Mouse (Mus musculus): ENCODE results near the gene Pou6f1. TPM values are rescaled to one million over a fixed set of nuclear protein-coding genes. Genes with fewer than 3 reads are reported as not detected.

Gene Pou6f1
- polyA plus RNA-seq, 1 experiment from 2014 or later, result 28.9 TPM

- H3K4me1 ChIP-seq, result no peaks in the 10 kb centered on the region
- H3K9me3 ChIP-seq (replicated peaks), result no peaks in the 10 kb centered on the region
- H3K27me3 ChIP-seq, result no peaks in the 10 kb centered on the region
- H3K4me2 ChIP-seq (replicated peaks), result no peak overlapping the region
- H3K27ac ChIP-seq, result no peak overlapping the region
- no peak for ATAC-seq (ENCODE audit: low FRiP score)
- 86% methylated on average over 5 of the region's 5 CpGs for WGBS
- no peak overlapping the region for H3K4me3 ChIP-seq
- no peak overlapping the region for H3K9ac ChIP-seq
- H3K36me3 ChIP-seq, result peaks cover 19% of the 10 kb centered on the region
These were observed 71.9 kb downstream of the Pou6f1 start for GRCm38 (mm10) chr15:100527900-100528299.

DNA sequence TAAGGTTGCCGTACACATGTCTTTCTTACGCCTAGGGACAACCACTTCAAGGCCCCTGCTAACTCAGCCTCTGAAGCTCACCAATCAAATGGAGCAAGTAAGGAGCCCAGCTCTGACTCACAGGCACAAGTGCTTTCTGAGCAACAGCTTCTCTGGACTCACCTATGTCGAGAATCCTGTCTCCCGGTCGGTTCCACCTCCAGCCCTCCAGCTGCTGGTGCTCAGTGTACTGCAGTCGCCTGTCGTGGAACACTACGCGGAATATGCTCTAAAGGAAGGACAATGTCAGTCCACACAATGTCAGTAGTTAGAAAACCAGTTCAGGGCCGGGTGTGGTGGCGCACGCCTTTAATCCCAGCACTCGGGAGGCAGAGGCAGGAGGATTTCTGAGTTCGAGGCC lies 74.4 kb downstream of the Pou6f1 start:
- WGBS, result 93% methylated on average over 14 of the region's 14 CpGs
- ATAC-seq (ENCODE audit: low FRiP score), result no peak
- no peak overlapping the region for H3K4me2 ChIP-seq (replicated peaks)
- no peak overlapping the region for H3K27ac ChIP-seq
- H3K4me3 ChIP-seq, result no peak overlapping the region
- no peak overlapping the region for H3K9ac ChIP-seq
- no peaks in the 10 kb centered on the region for H3K27me3 ChIP-seq
- no peaks in the 10 kb centered on the region for H3K9me3 ChIP-seq (replicated peaks)
- no peaks in the 10 kb centered on the region for H3K4me1 ChIP-seq
- peaks cover 32% of the 10 kb centered on the region for H3K36me3 ChIP-seq

Small RNA genes lying within 50 kb of the gene (microRNA-seq; reads per million reads assigned to microRNA genes)
- gene Mir6961, result not detected

Other genes with a start within 250 kb of the Pou6f1 start
- 0.16 TPM in 1 of 2 replicates, not detected in the other for gene Methig1, start 246.8 kb downstream of the Pou6f1 start, polyA plus RNA-seq (2016; fragmentation: Nextera tagmentation; extraction: Ambion mirVana)
- gene Mettl7a2, start 246.8 kb downstream of the Pou6f1 start, polyA plus RNA-seq (2016; fragmentation: Nextera tagmentation; extraction: Ambion mirVana), result not detected in 2 replicates
- gene Higd1c, start 235.4 kb downstream of the Pou6f1 start, polyA plus RNA-seq (2016; fragmentation: Nextera tagmentation; extraction: Ambion mirVana), result not detected in 2 replicates
- gene Gm5475, start 177.8 kb downstream of the Pou6f1 start, polyA plus RNA-seq (2016; fragmentation: Nextera tagmentation; extraction: Ambion mirVana), result 0.12 TPM in 1 of 2 replicates, not detected in the other
- 24.6 and 25.8 TPM in 2 replicates for gene Slc11a2, start 174.9 kb downstream of the Pou6f1 start, polyA plus RNA-seq (2016; fragmentation: Nextera tagmentation; extraction: Ambion mirVana)
- gene Letmd1, start 131.0 kb downstream of the Pou6f1 start, polyA plus RNA-seq (2016; fragmentation: Nextera tagmentation; extraction: Ambion mirVana), result 43.6 and 45.8 TPM in 2 replicates
- 41.4 and 43.0 TPM in 2 replicates for gene Csrnp2, start 104.5 kb downstream of the Pou6f1 start, polyA plus RNA-seq (2016; fragmentation: Nextera tagmentation; extraction: Ambion mirVana)
- gene Tfcp2, start 48.0 kb downstream of the Pou6f1 start, polyA plus RNA-seq (2016; fragmentation: Nextera tagmentation; extraction: Ambion mirVana), result 42.9 and 50.8 TPM in 2 replicates
- 168 and 176 TPM in 2 replicates for gene Dazap2, start 15.4 kb upstream of the Pou6f1 start, polyA plus RNA-seq (2016; fragmentation: Nextera tagmentation; extraction: Ambion mirVana)
- 5.0 and 5.6 TPM in 2 replicates for gene Smagp, start 37.0 kb upstream of the Pou6f1 start, polyA plus RNA-seq (2016; fragmentation: Nextera tagmentation; extraction: Ambion mirVana)
- gene Bin2, start 69.6 kb upstream of the Pou6f1 start, polyA plus RNA-seq (2016; fragmentation: Nextera tagmentation; extraction: Ambion mirVana), result 3.0 and 3.4 TPM in 2 replicates
- 1.6 and 1.9 TPM in 2 replicates for gene Cela1, start 87.9 kb upstream of the Pou6f1 start, polyA plus RNA-seq (2016; fragmentation: Nextera tagmentation; extraction: Ambion mirVana)
- gene Galnt6, start 129.4 kb upstream of the Pou6f1 start, polyA plus RNA-seq (2016; fragmentation: Nextera tagmentation; extraction: Ambion mirVana), result 0.26 and 0.34 TPM in 2 replicates
- gene Slc4a8, start 161.8 kb upstream of the Pou6f1 start, polyA plus RNA-seq (2016; fragmentation: Nextera tagmentation; extraction: Ambion mirVana), result 17.9 and 22.7 TPM in 2 replicates

Data from hindbrain, embryonic 12.5 days (tissue).